Mouse (Mus musculus): ENCODE measurements around the gene Traf3ip1. TPM values are rescaled to one million over a fixed set of nuclear protein-coding genes. Genes with fewer than 3 reads are reported as not detected.

The Traf3ip1 gene
- total and polyA plus RNA-seq, 3 experiments: 13.6 to 19.6 TPM; not detected in 1

GRCm38 (mm10) chr1:91530166-91530565 lies 35.7 kb downstream of the Traf3ip1 start:
- DNase-seq (ENCODE audit: low read depth, low spot score): no peak
- no peak overlapping the region for H3K4me3 ChIP-seq (ENCODE audit: control insufficient read depth in 1 of 2, insufficient read depth in 1 of 2, low read depth in 2 of 2, low read length in 2 of 2)
- no peak for TF ChIP-seq RCOR1 (IDR thresholded peaks at IDR 0.05; ENCODE audit: low read depth, low read length)
- no peaks in the 10 kb centered on the region for H3K79me2 ChIP-seq (ENCODE audit: control insufficient read depth, insufficient read depth, low read length, poor library complexity)
- H3K27ac ChIP-seq (ENCODE audit: control insufficient read depth, low read depth, low read length): no peak overlapping the region
- H3K4me1 ChIP-seq (ENCODE audit: control insufficient read depth in 1 of 2, insufficient read depth in 2 of 2, low read length in 2 of 2): peaks cover 6 to 15% of the 10 kb centered on the region in 2 experiments; a peak in 3 of 4 replicates
- peaks cover 0 to 9% of the 10 kb centered on the region in 2 experiments; a peak in 2 of 4 replicates for H3K36me3 ChIP-seq (ENCODE audit: control insufficient read depth in 1 of 2, insufficient read depth in 2 of 2, low read length in 2 of 2)
- H3K9me3 ChIP-seq (replicated peaks; ENCODE audit: insufficient read depth, low read length): no peaks in the 10 kb centered on the region
- H3K27me3 ChIP-seq (ENCODE audit: control insufficient read depth in 1 of 2, insufficient read depth in 2 of 2, low read length in 2 of 2): no peaks in the 10 kb centered on the region
- H3K9ac ChIP-seq (ENCODE audit: control insufficient read depth, low read depth, low read length, poor library complexity, severe bottlenecking): no peak overlapping the region

GRCm38 (mm10) chr1:91532243-91532642 lies 37.8 kb downstream of the Traf3ip1 start:
- Histone ChIP-seq H3K27me3 (ENCODE audit: control insufficient read depth in 1 of 2, insufficient read depth in 2 of 2, low read length in 2 of 2) (no peaks in the 10 kb centered on the region), H3K27ac (ENCODE audit: control insufficient read depth, low read depth, low read length) (no peak overlapping the region), H3K4me1 (ENCODE audit: control insufficient read depth in 1 of 2, insufficient read depth in 2 of 2, low read length in 2 of 2) (peaks cover 6 to 15% of the 10 kb centered on the region in 2 experiments; a peak in 3 of 4 replicates), H3K9ac (ENCODE audit: control insufficient read depth, low read depth, low read length, poor library complexity, severe bottlenecking) (no peak overlapping the region), H3K79me2 (ENCODE audit: control insufficient read depth, insufficient read depth, low read length, poor library complexity) (no peaks in the 10 kb centered on the region), H3K36me3 (ENCODE audit: control insufficient read depth in 1 of 2, insufficient read depth in 2 of 2, low read length in 2 of 2) (peaks cover 0 to 9% of the 10 kb centered on the region in 2 experiments; a peak in 2 of 4 replicates), H3K4me3 (ENCODE audit: control insufficient read depth in 1 of 2, insufficient read depth in 1 of 2, low read depth in 2 of 2, low read length in 2 of 2) (no peak overlapping the region), H3K9me3 (replicated peaks; ENCODE audit: insufficient read depth, low read length) (no peaks in the 10 kb centered on the region)
- DNase-seq (ENCODE audit: low read depth, low spot score): no peak
- no peak for TF ChIP-seq TBP (IDR thresholded peaks at IDR 0.05; ENCODE audit: low read depth, low read length)
- no peak for TF ChIP-seq ZMIZ1 (IDR thresholded peaks at IDR 0.05; ENCODE audit: low read depth, low read length)
- TF ChIP-seq ETS1 (IDR thresholded peaks at IDR 0.05; ENCODE audit: low read depth, low read length): no peak
- no peak for TF ChIP-seq ZKSCAN1 (IDR thresholded peaks at IDR 0.05; ENCODE audit: low read depth, low read length)
- TF ChIP-seq MEF2A (IDR thresholded peaks at IDR 0.05; ENCODE audit: extremely low read depth, insufficient replicate concordance, low read depth, low read length, poor library complexity, severe bottlenecking): no peak
- TF ChIP-seq ZNF384 (IDR thresholded peaks at IDR 0.05; ENCODE audit: low read depth, low read length): no peak
- TF ChIP-seq POLR2AphosphoS2 (IDR thresholded peaks at IDR 0.05; ENCODE audit: low read length): no peak
- TF ChIP-seq UBTF (IDR thresholded peaks at IDR 0.05; ENCODE audit: borderline replicate concordance, insufficient read depth, low read depth, low read length): no peak
- TF ChIP-seq TAL1 (IDR thresholded peaks at IDR 0.05; ENCODE audit: low read length): no peak
- TF ChIP-seq ELF1 (IDR thresholded peaks at IDR 0.05; ENCODE audit: low read depth, low read length): no peak
- no peak for TF ChIP-seq MAX (IDR thresholded peaks at IDR 0.05; ENCODE audit: low read length)

GRCm38 (mm10) chr1:91532892-91533291 lies 38.4 kb downstream of the Traf3ip1 start:
- no peak overlapping the region for H3K27ac ChIP-seq (ENCODE audit: control insufficient read depth, low read depth, low read length)
- H3K4me3 ChIP-seq (ENCODE audit: control insufficient read depth in 1 of 2, insufficient read depth in 1 of 2, low read depth in 2 of 2, low read length in 2 of 2): no peak overlapping the region
- TF ChIP-seq POLR2AphosphoS2 (IDR thresholded peaks at IDR 0.05; ENCODE audit: low read length): no peak
- no peak for TF ChIP-seq MAFK (IDR thresholded peaks at IDR 0.05; ENCODE audit: borderline replicate concordance, low read depth, low read length)
- no peak for TF ChIP-seq ZKSCAN1 (IDR thresholded peaks at IDR 0.05; ENCODE audit: low read depth, low read length)
- TF ChIP-seq POLR2AphosphoS5 (IDR thresholded peaks at IDR 0.05; ENCODE audit: borderline replicate concordance, low read depth, low read length): no peak
- TF ChIP-seq MYC (IDR thresholded peaks at IDR 0.05; ENCODE audit: low read depth, low read length): no peak
- no peak for TF ChIP-seq ETS1 (IDR thresholded peaks at IDR 0.05; ENCODE audit: low read depth, low read length)
- no peak for TF ChIP-seq ZC3H11A (IDR thresholded peaks at IDR 0.05; ENCODE audit: low read depth, low read length)
- TF ChIP-seq MEF2A (IDR thresholded peaks at IDR 0.05; ENCODE audit: extremely low read depth, insufficient replicate concordance, low read depth, low read length, poor library complexity, severe bottlenecking): no peak
- no peak for TF ChIP-seq MAX (IDR thresholded peaks at IDR 0.05; ENCODE audit: low read length)
- TF ChIP-seq GABPA (IDR thresholded peaks at IDR 0.05; ENCODE audit: low read depth, low read length): no peak
- H3K79me2 ChIP-seq (ENCODE audit: control insufficient read depth, insufficient read depth, low read length, poor library complexity): no peaks in the 10 kb centered on the region
- H3K27me3 ChIP-seq (ENCODE audit: control insufficient read depth in 1 of 2, insufficient read depth in 2 of 2, low read length in 2 of 2): no peaks in the 10 kb centered on the region
- no peak for DNase-seq (ENCODE audit: low read depth, low spot score)
- H3K36me3 ChIP-seq (ENCODE audit: control insufficient read depth in 1 of 2, insufficient read depth in 2 of 2, low read length in 2 of 2): peaks cover 0 to 14% of the 10 kb centered on the region in 2 experiments; a peak in 2 of 4 replicates
- no peaks in the 10 kb centered on the region for H3K9me3 ChIP-seq (replicated peaks; ENCODE audit: insufficient read depth, low read length)
- H3K4me1 ChIP-seq (ENCODE audit: control insufficient read depth in 1 of 2, insufficient read depth in 2 of 2, low read length in 2 of 2): peaks cover 9 to 18% of the 10 kb centered on the region in 2 experiments
- H3K9ac ChIP-seq (ENCODE audit: control insufficient read depth, low read depth, low read length, poor library complexity, severe bottlenecking): no peak overlapping the region

Measured in MEL (cell line).